Mouse (Mus musculus) right cerebral cortex, postnatal 10 days (tissue): ENCODE measurements around the gene Pole2.
"Not testable (repeated sequence)": the region's sequence is repeated elsewhere in the genome, so short reads cannot be mapped to it uniquely, and the experiment has no call there.

Experiments used
- DNase-seq, 2 experiments: peaks; one replicate each; pipeline ENCODE4 v3.0.0; 2021; ENCODE audit warnings: low spot score in 2 of 2

The Pole2 gene

GRCm38 (mm10) chr12:69179371-69179770 lies 48.6 kb downstream of the Pole2 start:
- no peak for DNase-seq

- DNase-seq: no peak
These were observed 50.5 kb downstream of the Pole2 start for GRCm38 (mm10) chr12:69177526-69177925.

GRCm38 (mm10) chr12:69175975-69176374 lies 52.0 kb downstream of the Pole2 start:
- no peak for DNase-seq

GRCm38 (mm10) chr12:69171307-69171706 lies 56.7 kb downstream of the Pole2 start:
- DNase-seq: no peak

- peak; percentile 82 to 86 for DNase-seq
These were observed 59.4 kb downstream of the Pole2 start, which contains the start of gene Lrr1 for GRCm38 (mm10) chr12:69168461-69169106. Lrr1 (plus strand) TSS chr12:69168814.

- no peak for DNase-seq
These were observed 60.1 kb downstream of the Pole2 start for GRCm38 (mm10) chr12:69167656-69168460.

- not testable (repeated sequence) for DNase-seq
These were observed 61.0 kb downstream of the Pole2 start for GRCm38 (mm10) chr12:69166861-69167581.

- DNase-seq: no peak
These were observed 63.1 kb downstream of the Pole2 start for GRCm38 (mm10) chr12:69164904-69165303.

GRCm38 (mm10) chr12:69163586-69163985 lies 64.4 kb downstream of the Pole2 start:
- not testable (repeated sequence) for DNase-seq

GRCm38 (mm10) chr12:69160677-69161076 lies 67.3 kb downstream of the Pole2 start:
- not testable (repeated sequence) for DNase-seq

GRCm38 (mm10) chr12:69159578-69159940 lies 68.4 kb downstream of the Pole2 start:
- no peak for DNase-seq

- peak; percentile 99 for DNase-seq
These were observed 69.0 kb downstream of the Pole2 start, which contains the start of gene Rps29 for GRCm38 (mm10) chr12:69158765-69159577. Rps29 (minus strand) TSS chr12:69159186.

- no peak for DNase-seq
These were observed 69.6 kb downstream of the Pole2 start for GRCm38 (mm10) chr12:69158366-69158764.

- DNase-seq: no peak
These were observed 70.9 kb downstream of the Pole2 start for GRCm38 (mm10) chr12:69157107-69157506.

GRCm38 (mm10) chr12:69156436-69156835 lies 71.6 kb downstream of the Pole2 start:
- no peak for DNase-seq

- DNase-seq: no peak
These were observed 72.1 kb downstream of the Pole2 start for GRCm38 (mm10) chr12:69155923-69156322.
